Mouse (Mus musculus): ENCODE measurements around the gene Mtln.

Gene Mtln

DNA sequence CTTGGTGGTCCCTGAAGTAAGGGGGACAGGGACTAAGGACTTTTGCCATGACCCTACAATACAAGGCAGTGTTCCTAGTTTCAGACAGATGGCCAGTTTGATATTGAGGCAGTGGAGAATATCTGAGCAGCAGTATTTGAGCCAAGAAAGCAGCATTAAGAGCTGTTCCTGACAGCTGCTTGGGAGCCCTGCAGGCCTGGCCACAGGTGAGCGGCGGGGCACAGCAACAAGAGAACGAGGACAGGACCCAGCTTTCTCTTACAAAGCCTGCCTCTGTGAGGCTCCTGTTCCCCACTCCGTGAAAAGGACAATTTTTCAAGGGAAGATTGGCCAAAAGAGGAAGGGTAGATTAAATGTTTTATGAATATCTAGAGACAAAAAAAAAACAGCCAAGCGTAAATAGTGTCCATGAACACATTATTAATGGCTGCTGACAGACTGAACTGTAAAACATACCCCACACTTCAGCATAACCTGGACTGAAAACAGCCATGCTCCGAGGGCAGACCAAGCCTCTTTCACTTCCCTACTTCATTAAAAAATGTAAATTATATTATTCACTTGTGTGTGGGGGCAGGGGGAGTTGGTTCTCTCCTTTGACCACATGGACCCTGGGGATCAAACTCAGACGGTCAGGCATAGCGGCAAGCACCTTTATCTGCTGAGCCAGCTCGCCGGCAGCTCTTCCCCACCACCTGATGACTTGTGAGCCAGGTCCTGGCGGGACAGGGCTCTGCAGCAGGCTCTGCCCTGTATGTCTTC is 40.3 kb downstream of the Mtln start:
- no peak for DNase-seq

DNA sequence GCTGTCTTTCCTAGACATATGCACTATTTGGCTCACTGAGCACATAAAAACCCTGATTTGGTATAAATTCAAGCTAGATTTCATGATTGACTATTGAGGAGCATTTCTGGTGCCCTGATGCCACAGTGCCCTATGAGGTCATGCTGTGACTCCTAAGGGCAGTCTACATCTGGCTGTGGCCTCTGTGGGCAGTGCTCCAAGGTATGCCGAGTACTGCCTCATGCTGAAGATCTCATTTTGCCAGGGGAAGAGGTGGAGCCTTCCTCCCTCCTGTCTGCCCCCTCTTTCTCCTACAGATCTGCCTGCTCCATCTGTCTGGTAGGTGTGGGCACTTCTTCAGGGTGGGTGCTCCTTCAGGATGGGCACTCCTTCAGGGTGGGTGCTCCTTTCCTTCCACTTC is 42.9 kb downstream of the Mtln start:
- no peak for DNase-seq

DNA sequence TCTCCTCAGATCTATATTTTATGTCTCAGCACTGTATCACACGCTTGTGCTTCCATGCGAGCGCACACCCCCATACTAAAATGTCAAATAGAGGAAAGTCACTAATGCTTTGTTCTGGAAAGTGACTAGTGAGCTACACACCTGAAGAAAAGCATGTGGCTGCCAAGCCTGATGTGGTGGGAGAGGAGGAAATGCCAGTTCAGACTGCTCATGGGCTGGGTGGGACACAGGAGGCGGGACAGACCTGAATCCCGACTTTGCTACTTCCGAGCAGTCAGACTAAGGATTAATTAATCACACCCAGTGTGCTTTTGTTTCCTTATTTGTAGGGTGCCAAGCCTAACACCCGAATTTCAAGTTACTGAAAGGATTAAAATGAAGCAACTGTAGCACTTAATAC is 44.0 kb downstream of the Mtln start:
- no peak for DNase-seq

DNA sequence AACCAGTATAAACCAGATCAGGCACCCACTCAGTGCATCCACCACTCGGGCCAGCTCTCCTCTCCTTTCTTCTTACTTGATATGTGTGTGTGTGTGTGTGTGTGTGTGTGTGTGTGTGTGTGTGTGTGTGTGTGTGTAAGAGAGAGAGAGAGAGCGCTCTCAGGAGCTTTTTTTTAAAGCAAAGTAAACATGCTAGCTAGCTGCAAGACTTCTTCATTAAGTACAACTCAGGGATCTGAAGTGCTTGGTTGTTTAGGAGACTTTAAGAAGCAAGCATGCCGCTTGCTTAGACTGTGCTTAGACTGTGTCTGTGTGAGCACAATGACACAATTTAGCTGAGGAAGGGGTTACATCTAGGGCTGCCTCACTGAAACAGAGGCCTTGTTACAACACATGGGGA is 49.7 kb downstream of the Mtln start:
- no peak for DNase-seq

Data from lung, postnatal 36 days (tissue).